Comparison of ENCODE assay signal across 33 mouse cellular contexts in the genomic region with DNA sequence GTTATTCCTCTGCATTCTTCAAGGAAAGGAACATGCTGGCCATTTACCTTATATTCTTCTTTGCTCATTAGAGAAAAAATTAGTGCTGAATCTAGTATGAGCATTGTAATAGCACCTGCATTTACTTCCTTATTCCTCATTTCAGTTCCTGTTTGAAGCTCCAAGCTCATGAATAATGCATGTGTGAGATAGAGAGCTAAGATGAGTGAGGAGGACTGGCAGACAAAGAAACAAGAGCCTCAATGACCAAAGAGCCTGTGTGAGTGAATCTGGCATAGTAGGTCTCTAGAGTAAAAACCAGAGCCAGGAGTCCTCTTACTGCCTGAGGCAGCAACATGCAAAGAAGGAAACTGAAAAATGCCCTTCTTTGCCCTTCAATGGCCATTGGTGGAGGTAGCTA.
DNase-seq lines count a peak whose midpoint lies in the region; ATAC-seq and TF ChIP-seq lines count a peak whose summit lies in the region.
"Had no signal": no experiment of that assay in that cellular context is flagged by ENCODE, and none has a peak within 500 bp of the region (broad histone marks: within the 10 kb centered on the region; RNA-seq: fewer than 3 reads in every experiment).

No protein-coding gene starts in this region.

- no peaks in the 10 kb centered on the region for H3K9me3 ChIP-seq in forebrain, embryonic 14.5 days (replicated peaks; ENCODE audit: control insufficient read depth, low read length)
- H3K9me3 ChIP-seq in forebrain, postnatal 0 days (ENCODE audit: low read length): no peaks in the 10 kb centered on the region
- no peaks in the 10 kb centered on the region for H3K9me3 ChIP-seq in midbrain, embryonic 14.5 days (ENCODE audit: control insufficient read depth, low read length)
- H3K9me3 ChIP-seq in midbrain, embryonic 16.5 days (replicated peaks; ENCODE audit: control insufficient read depth, low read length, poor library complexity, severe bottlenecking): no peaks in the 10 kb centered on the region
- H3K9me3 ChIP-seq: forebrain, embryonic 13.5 days; heart, embryonic 12.5 days; limb, embryonic 12.5 days; liver, embryonic 15.5 days; megakaryocyte, embryonic 14.5 days; neural tube, embryonic 15.5 days had no signal

- H3K4me1 ChIP-seq in forebrain, embryonic 14.5 days (ENCODE audit: control insufficient read depth, insufficient read depth, low read length): no peaks in the 10 kb centered on the region
- no peaks in the 10 kb centered on the region for H3K4me1 ChIP-seq in forebrain, postnatal 0 days (ENCODE audit: insufficient read depth)
- H3K4me1 ChIP-seq in midbrain, embryonic 14.5 days (ENCODE audit: control insufficient read depth, insufficient read depth, low read length): no peaks in the 10 kb centered on the region
- no peaks in the 10 kb centered on the region for H3K4me1 ChIP-seq in midbrain, embryonic 16.5 days (ENCODE audit: control insufficient read depth, insufficient read depth, low read length)
- H3K4me1 ChIP-seq: forebrain, embryonic 13.5 days; heart, embryonic 12.5 days; limb, embryonic 12.5 days; liver, embryonic 15.5 days; megakaryocyte, embryonic 14.5 days; neural tube, embryonic 15.5 days had no signal

- no peak for ATAC-seq in forebrain, embryonic 14.5 days
- ATAC-seq in forebrain, postnatal 0 days: no peak
- ATAC-seq in midbrain, embryonic 14.5 days (ENCODE audit: low FRiP score, low TSS enrichment): peak; percentile 70; the same call in 1 of the 2 replicates
- ATAC-seq in midbrain, embryonic 16.5 days: no peak
- ATAC-seq: activated CD4-positive, CD25-positive, alpha-beta regulatory T cell, adult 4 months; CD4-positive, CD25-positive, alpha-beta regulatory T cell, adult 4 months; forebrain, embryonic 13.5 days; inflammation-experienced regulatory T-cells, adult 6 months had no signal

- H3K9ac ChIP-seq in forebrain, embryonic 14.5 days (ENCODE audit: low read length): no peak overlapping the region
- H3K9ac ChIP-seq in forebrain, postnatal 0 days: no peak overlapping the region
- no peak overlapping the region for H3K9ac ChIP-seq in midbrain, embryonic 14.5 days (replicated peaks; ENCODE audit: low read length)
- H3K9ac ChIP-seq in midbrain, embryonic 16.5 days (ENCODE audit: low read depth, low read length): no peak overlapping the region
- H3K9ac ChIP-seq: forebrain, embryonic 13.5 days; heart, embryonic 12.5 days; hindbrain, embryonic 14.5 days; limb, embryonic 12.5 days; liver, embryonic 15.5 days; lung, embryonic 14.5 days; neural tube, embryonic 15.5 days had no signal

- peak; percentile 11 for DNase-seq in forebrain, embryonic 14.5 days (ENCODE audit: low spot score)
- no peak for DNase-seq in forebrain, postnatal 0 days
- peak; percentile 60 for DNase-seq in midbrain, embryonic 14.5 days
- peak; percentile 10 for DNase-seq in embryo, embryonic 10.5 days (ENCODE audit: low spot score)
- no peak for DNase-seq in lung, postnatal 14 days
- no peak for DNase-seq in thymus, postnatal 4 days
- DNase-seq: adrenal gland, adult 2 months; adrenal gland, postnatal 36 days; cerebellum, adult 8-10 months; cerebellum, postnatal 25 days; gastrocnemius, adult 2 months; gastrocnemius, postnatal 36 days; heart, adult 2 months; heart, postnatal 4 days; kidney, adult 11 months; kidney, postnatal 14 days; lung, embryonic 14.5 days; right cerebral cortex, adult 18-20 months; right cerebral cortex, postnatal 4 days; thymus, adult 2 months had no signal

- TF ChIP-seq CTCF in forebrain, postnatal 0 days (IDR thresholded peaks at IDR 0.05; ENCODE audit: low read depth): no peak

- no peaks in the 10 kb centered on the region for H3K27me3 ChIP-seq in forebrain, embryonic 14.5 days (replicated peaks; ENCODE audit: control insufficient read depth, insufficient read depth, low read length)
- H3K27me3 ChIP-seq in forebrain, postnatal 0 days (ENCODE audit: insufficient read depth, low read length): no peaks in the 10 kb centered on the region
- no peaks in the 10 kb centered on the region for H3K27me3 ChIP-seq in midbrain, embryonic 14.5 days (ENCODE audit: control insufficient read depth, insufficient read depth, low read length)
- H3K27me3 ChIP-seq in midbrain, embryonic 16.5 days (ENCODE audit: control insufficient read depth, insufficient read depth, low read depth, low read length): no peaks in the 10 kb centered on the region
- H3K27me3 ChIP-seq: forebrain, embryonic 13.5 days; heart, embryonic 12.5 days; liver, embryonic 15.5 days; megakaryocyte, embryonic 14.5 days; neural tube, embryonic 15.5 days had no signal

- H3K36me3 ChIP-seq in forebrain, embryonic 14.5 days (ENCODE audit: control insufficient read depth, insufficient read depth, low read length): no peaks in the 10 kb centered on the region
- H3K36me3 ChIP-seq in forebrain, postnatal 0 days (ENCODE audit: insufficient read depth): no peaks in the 10 kb centered on the region
- no peaks in the 10 kb centered on the region for H3K36me3 ChIP-seq in midbrain, embryonic 14.5 days (ENCODE audit: control insufficient read depth, insufficient read depth, low read length)
- no peaks in the 10 kb centered on the region for H3K36me3 ChIP-seq in midbrain, embryonic 16.5 days (ENCODE audit: control insufficient read depth, insufficient read depth, low read length)
- H3K36me3 ChIP-seq: heart, embryonic 12.5 days; limb, embryonic 12.5 days; liver, embryonic 15.5 days; neural tube, embryonic 15.5 days had no signal

- H3K27ac ChIP-seq in forebrain, embryonic 14.5 days (ENCODE audit: low read depth, low read length): no peak overlapping the region
- H3K27ac ChIP-seq in forebrain, postnatal 0 days (ENCODE audit: low read depth, low read length): no peak overlapping the region
- no peak overlapping the region for H3K27ac ChIP-seq in midbrain, embryonic 14.5 days (replicated peaks; ENCODE audit: low read depth, low read length)
- no peak overlapping the region for H3K27ac ChIP-seq in midbrain, embryonic 16.5 days (ENCODE audit: low read length)
- H3K27ac ChIP-seq: forebrain, embryonic 13.5 days; gastrocnemius, adult 2 months; heart, adult 2 months; hindbrain, embryonic 14.5 days; left cerebral cortex, adult 2 months; limb, embryonic 12.5 days; liver, embryonic 15.5 days; neural tube, embryonic 15.5 days; stomach, postnatal 0 days had no signal

- H3K4me2 ChIP-seq in forebrain, embryonic 14.5 days (ENCODE audit: low read length): no peak overlapping the region
- H3K4me2 ChIP-seq in forebrain, postnatal 0 days (ENCODE audit: low read depth): no peak overlapping the region
- H3K4me2 ChIP-seq in midbrain, embryonic 14.5 days (ENCODE audit: low read length): no peak overlapping the region
- H3K4me2 ChIP-seq in midbrain, embryonic 16.5 days (ENCODE audit: low read length): no peak overlapping the region
- H3K4me2 ChIP-seq: forebrain, embryonic 13.5 days; heart, embryonic 12.5 days; hindbrain, embryonic 14.5 days; limb, embryonic 12.5 days; liver, embryonic 15.5 days; lung, embryonic 14.5 days; neural tube, embryonic 15.5 days had no signal

- H3K4me3 ChIP-seq in forebrain, embryonic 14.5 days (ENCODE audit: low read depth, low read length): no peak overlapping the region
- H3K4me3 ChIP-seq in forebrain, postnatal 0 days (ENCODE audit: low read depth, low read length): no peak overlapping the region
- H3K4me3 ChIP-seq in midbrain, embryonic 14.5 days (replicated peaks; ENCODE audit: low read depth, low read length): no peak overlapping the region
- no peak overlapping the region for H3K4me3 ChIP-seq in midbrain, embryonic 16.5 days (ENCODE audit: low read depth, low read length)
- H3K4me3 ChIP-seq: forebrain, embryonic 13.5 days; gastrocnemius, adult 2 months; heart, adult 2 months; heart, embryonic 12.5 days; left cerebral cortex, adult 2 months; limb, embryonic 12.5 days; liver, embryonic 15.5 days; megakaryocyte, embryonic 14.5 days; neural tube, embryonic 15.5 days had no signal

Comparison
In these comparisons a context has a peak if more than half of its experiments do, and no peak if none do; other contexts are left out.
1. DNase-seq: peak in forebrain, embryonic 14.5 days (single experiment), midbrain, embryonic 14.5 days (single experiment) and embryo, embryonic 10.5 days (single experiment); none in forebrain, postnatal 0 days (single experiment), lung, postnatal 14 days (single experiment) and thymus, postnatal 4 days (single experiment).